Mouse (Mus musculus) ovary, adult 10 weeks (tissue): ENCODE data around the gene Vmn1r142. TPM values are rescaled to one million over a fixed set of nuclear protein-coding genes. Genes with fewer than 3 reads are reported as not detected.

Experiments used
- polyA plus RNA-seq: library from polyadenylated mRNA; stranded (reverse); fragments of 350-450 nt; fragmentation: Illumina TruSeq; extraction: RNeasy Lipid Tissue Mini Kit (QIAGEN cat#74804); gene quantifications from one replicate; pipeline ENCODE4 v1.2.3, GENCODE M21; 2014

Gene Vmn1r142
- polyA plus RNA-seq = not detected

DNA sequence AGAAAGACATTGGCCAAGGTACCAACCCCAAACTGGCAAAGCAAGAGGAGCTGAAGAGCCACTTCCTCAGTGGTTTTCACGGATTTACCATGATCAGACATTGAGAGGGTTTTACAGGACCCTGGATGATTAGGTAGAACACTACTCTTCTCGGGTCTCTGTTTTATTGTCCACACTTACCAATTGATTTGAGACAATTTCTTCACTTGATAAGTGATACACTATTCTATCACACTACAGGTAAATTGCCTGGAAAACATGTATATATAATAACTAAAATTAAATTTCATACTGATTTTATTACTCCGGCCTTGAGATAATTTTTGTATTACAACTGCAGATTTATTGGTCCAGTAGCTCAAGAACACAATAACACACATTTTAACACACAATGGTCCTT is at the start of gene Vmn1r142:
Gene Vmn1r142, minus strand, starts transcription at position 101 of the 400 bp plus-strand sequence.

DNA sequence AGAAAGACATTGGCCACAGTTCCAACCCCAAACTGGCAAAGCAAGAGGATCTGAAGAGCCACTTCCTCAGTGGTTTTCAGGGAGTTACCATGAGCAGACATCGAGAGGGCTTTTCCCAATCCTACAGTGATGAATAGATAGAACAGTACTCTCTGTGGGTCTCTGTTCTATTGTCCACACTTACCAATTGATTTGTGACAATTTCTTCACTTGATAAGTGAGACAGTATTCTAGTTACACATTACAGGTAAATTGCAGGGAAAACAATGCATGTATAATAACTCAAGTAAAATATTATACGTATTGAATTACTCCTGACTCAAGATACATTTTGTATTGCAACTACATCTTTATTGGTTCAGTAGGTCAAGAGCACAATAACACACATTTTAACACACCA is 37.3 kb upstream of the Vmn1r142 start, which contains the start of gene Gm8653:
Gene Gm8653, minus strand, starts transcription at position 101 of the 400 bp plus-strand sequence.

DNA sequence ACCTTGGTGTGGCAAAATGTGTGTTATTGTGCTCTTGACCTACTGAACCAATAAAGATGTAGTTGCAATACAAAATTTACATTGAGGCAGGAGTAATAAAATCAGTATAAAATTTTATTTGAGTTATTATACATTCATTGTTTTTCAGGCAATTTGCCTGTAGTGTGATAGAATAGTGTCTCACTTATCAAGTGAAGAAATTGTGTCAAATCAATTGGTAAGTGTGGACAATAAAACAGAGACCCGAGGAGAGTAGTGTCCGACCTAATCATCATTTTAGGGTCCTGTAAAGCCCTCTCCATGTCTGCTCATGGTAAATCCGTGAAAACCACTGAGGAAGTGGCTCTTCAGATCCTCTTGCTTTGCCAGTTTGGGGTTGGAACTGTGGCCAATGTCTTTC is 25.2 kb upstream of the Vmn1r142 start, which contains the start of gene Vmn1r143:
Gene Vmn1r143, plus strand, starts transcription at position 301 of the 400 bp plus-strand sequence.

GRCm38 (mm10) chr7:22134641-22135040 is 29.2 kb downstream of the Vmn1r142 start, which contains the start of gene Gm10666:
Gm10666 (minus strand) TSS chr7:22134741.

GRCm38 (mm10) chr7:22118145-22118544 is 45.7 kb downstream of the Vmn1r142 start, which contains the start of gene Gm16451:
Gm16451 (minus strand) TSS chr7:22118245.

Other genes starting within 250 kb of the Vmn1r142 start
- gene Gm5891, start 242.7 kb downstream of the Vmn1r142 start, polyA plus RNA-seq = not detected
- not detected for gene Vmn1r137, start 169.4 kb downstream of the Vmn1r142 start, polyA plus RNA-seq
- not detected for gene Vmn1r138, start 135.1 kb downstream of the Vmn1r142 start, polyA plus RNA-seq
- not detected for gene Gm6176, start 107.7 kb downstream of the Vmn1r142 start, polyA plus RNA-seq
- 6.0 TPM for gene Vmn1r139, start 95.0 kb downstream of the Vmn1r142 start, polyA plus RNA-seq
- not detected for gene Gm16451, start 45.8 kb downstream of the Vmn1r142 start, polyA plus RNA-seq
- gene Gm10666, start 29.3 kb downstream of the Vmn1r142 start, polyA plus RNA-seq = not detected
- gene Vmn1r143, start 25.3 kb upstream of the Vmn1r142 start, polyA plus RNA-seq = not detected
- gene Gm8653, start 37.2 kb upstream of the Vmn1r142 start, polyA plus RNA-seq = not detected
- not detected for gene Gm8453, start 65.4 kb upstream of the Vmn1r142 start, polyA plus RNA-seq
- gene Gm4187, start 165.7 kb upstream of the Vmn1r142 start, polyA plus RNA-seq = not detected
- gene Gm8660, start 207.0 kb upstream of the Vmn1r142 start, polyA plus RNA-seq = not detected
- not detected for gene Vmn1r148, start 249.5 kb upstream of the Vmn1r142 start, polyA plus RNA-seq